Mouse (Mus musculus): ENCODE data around the gene Tram1l1. TPM values are rescaled to one million over a fixed set of nuclear protein-coding genes. Genes with fewer than 3 reads are reported as not detected.

Gene Tram1l1
- polyA plus RNA-seq, 1 experiment from 2014 or later: 7.8 TPM

- Histone ChIP-seq H3K4me2 (ENCODE audit: low read length) (no peak overlapping the region), H3K9ac (ENCODE audit: low read length) (no peak overlapping the region), H3K27me3 (replicated peaks; ENCODE audit: control insufficient read depth, insufficient read depth, low read length) (no peaks in the 10 kb centered on the region), H3K9me3 (ENCODE audit: control insufficient read depth, low read length) (no peaks in the 10 kb centered on the region), H3K27ac (ENCODE audit: low read depth) (no peak overlapping the region), H3K4me3 (ENCODE audit: low read depth, low read length) (no peak overlapping the region), H3K36me3 (ENCODE audit: control insufficient read depth, insufficient read depth, low read length) (no peaks in the 10 kb centered on the region), H3K4me1 (replicated peaks; ENCODE audit: control insufficient read depth, insufficient read depth, low read length) (no peaks in the 10 kb centered on the region)
- no peak for DNase-seq (ENCODE audit: low spot score)
- ATAC-seq (replicated peaks; ENCODE audit: low FRiP score, low TSS enrichment, low read depth): no peak
These were observed 25.8 kb downstream of the Tram1l1 start for GRCm38 (mm10) chr3:124346445-124346844.

DNA sequence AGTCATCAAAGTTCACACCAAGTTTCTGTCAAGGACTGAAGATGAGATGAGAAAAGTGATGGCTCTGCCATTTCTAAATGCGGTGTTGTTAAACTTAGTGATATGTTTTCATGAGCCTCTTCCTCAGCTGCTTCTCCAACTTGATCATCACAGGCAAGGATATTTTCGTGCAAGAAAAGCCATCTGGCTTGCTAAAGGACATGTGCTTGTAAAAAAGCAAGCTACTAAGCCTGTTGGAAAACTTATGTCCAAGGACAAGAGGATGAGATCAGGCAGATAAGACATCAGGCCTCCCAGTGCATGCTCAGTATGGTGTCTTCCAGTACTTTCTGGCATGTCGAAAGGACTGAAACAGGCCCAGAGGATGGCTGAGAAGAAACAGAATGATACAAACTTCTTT is 36.9 kb downstream of the Tram1l1 start:
- Histone ChIP-seq H3K4me1 (replicated peaks; ENCODE audit: control insufficient read depth, insufficient read depth, low read length) (no peaks in the 10 kb centered on the region), H3K9me3 (ENCODE audit: control insufficient read depth, low read length) (no peaks in the 10 kb centered on the region), H3K27ac (ENCODE audit: low read depth) (no peak overlapping the region), H3K27me3 (replicated peaks; ENCODE audit: control insufficient read depth, insufficient read depth, low read length) (no peaks in the 10 kb centered on the region), H3K4me2 (ENCODE audit: low read length) (no peak overlapping the region), H3K4me3 (ENCODE audit: low read depth, low read length) (no peak overlapping the region), H3K9ac (ENCODE audit: low read length) (no peak overlapping the region), H3K36me3 (ENCODE audit: control insufficient read depth, insufficient read depth, low read length) (no peaks in the 10 kb centered on the region)
- 84% methylated on average over 3 of the region's 3 CpGs for WGBS
- ATAC-seq (replicated peaks; ENCODE audit: low FRiP score, low TSS enrichment, low read depth) (no peak), DNase-seq (ENCODE audit: low spot score) (no peak)

GRCm38 (mm10) chr3:124372031-124372430 is 51.4 kb downstream of the Tram1l1 start:
- DNase-seq (ENCODE audit: low spot score) (no peak), ATAC-seq (replicated peaks; ENCODE audit: low FRiP score, low TSS enrichment, low read depth) (no peak)
- WGBS: 93% methylated on average over 2 of the region's 2 CpGs
- Histone ChIP-seq H3K4me3 (ENCODE audit: low read depth, low read length) (no peak overlapping the region), H3K9ac (ENCODE audit: low read length) (no peak overlapping the region), H3K36me3 (ENCODE audit: control insufficient read depth, insufficient read depth, low read length) (no peaks in the 10 kb centered on the region), H3K27ac (ENCODE audit: low read depth) (no peak overlapping the region), H3K4me2 (ENCODE audit: low read length) (no peak overlapping the region), H3K4me1 (replicated peaks; ENCODE audit: control insufficient read depth, insufficient read depth, low read length) (no peaks in the 10 kb centered on the region), H3K27me3 (replicated peaks; ENCODE audit: control insufficient read depth, insufficient read depth, low read length) (no peaks in the 10 kb centered on the region), H3K9me3 (ENCODE audit: control insufficient read depth, low read length) (no peaks in the 10 kb centered on the region)

Other genes with a start within 250 kb of the Tram1l1 start
- not detected in 2 replicates for gene 1700006A11Rik, start 105.2 kb downstream of the Tram1l1 start, polyA plus RNA-seq (2014; fragmentation: Nextera tagmentation; extraction: Ambion mirVana)

All from intestine, embryonic 14.5 days (tissue).